Mouse (Mus musculus) kidney, adult 9 months (tissue): ENCODE measurements around the gene Rgs6.
A peak's percentile ranks its signal among the peaks of the same experiment; 100 is the strongest.

Experiments
- DNase-seq: peaks from one replicate; pipeline ENCODE4 v3.0.0; 2022

The Rgs6 gene

GRCm38 (mm10) chr12:82880711-82881110, 292.6 kb downstream of the Rgs6 start:
- no peak for DNase-seq

GRCm38 (mm10) chr12:82883079-82883478, 295.0 kb downstream of the Rgs6 start:
- no peak for DNase-seq

GRCm38 (mm10) chr12:82894971-82895838, 307.1 kb downstream of the Rgs6 start:
- DNase-seq, result no peak

GRCm38 (mm10) chr12:82905773-82906172, 317.7 kb downstream of the Rgs6 start:
- DNase-seq, result no peak

- DNase-seq, result no peak
These were observed 322.8 kb downstream of the Rgs6 start for GRCm38 (mm10) chr12:82910846-82911245.

- no peak for DNase-seq
These were observed 326.0 kb downstream of the Rgs6 start for GRCm38 (mm10) chr12:82914127-82914526.

- DNase-seq, result no peak
These were observed 332.1 kb downstream of the Rgs6 start for GRCm38 (mm10) chr12:82920146-82920545.

- no peak for DNase-seq
These were observed 333.4 kb downstream of the Rgs6 start for GRCm38 (mm10) chr12:82921287-82922015.

- DNase-seq, result peak; percentile 20
These were observed 334.9 kb downstream of the Rgs6 start for GRCm38 (mm10) chr12:82922856-82923506.

GRCm38 (mm10) chr12:82932706-82933461, 344.8 kb downstream of the Rgs6 start:
- peak; percentile 7 for DNase-seq

- peak; percentile 24 for DNase-seq
These were observed 347.1 kb downstream of the Rgs6 start for GRCm38 (mm10) chr12:82935121-82935762.

GRCm38 (mm10) chr12:82935767-82936166, 347.7 kb downstream of the Rgs6 start:
- no peak for DNase-seq

- DNase-seq, result no peak
These were observed 352.4 kb downstream of the Rgs6 start for GRCm38 (mm10) chr12:82940461-82940860.

- peak; percentile 86 for DNase-seq
These were observed 358.4 kb downstream of the Rgs6 start for GRCm38 (mm10) chr12:82946507-82946906.

- DNase-seq, result no peak
These were observed 373.0 kb downstream of the Rgs6 start for GRCm38 (mm10) chr12:82961111-82961510.

GRCm38 (mm10) chr12:82961852-82962251, 373.8 kb downstream of the Rgs6 start:
- no peak for DNase-seq

- no peak for DNase-seq
These were observed 382.5 kb downstream of the Rgs6 start for GRCm38 (mm10) chr12:82970521-82971105.

GRCm38 (mm10) chr12:82971176-82971575, 383.1 kb downstream of the Rgs6 start:
- DNase-seq, result no peak

GRCm38 (mm10) chr12:82972661-82973060, 384.6 kb downstream of the Rgs6 start:
- DNase-seq, result no peak

GRCm38 (mm10) chr12:82973771-82974170, 385.7 kb downstream of the Rgs6 start:
- no peak for DNase-seq

GRCm38 (mm10) chr12:82978275-82978674, 390.2 kb downstream of the Rgs6 start:
- no peak for DNase-seq

GRCm38 (mm10) chr12:82982716-82983115, 394.6 kb downstream of the Rgs6 start:
- DNase-seq, result no peak
